Mouse (Mus musculus) naive thymus-derived CD4-positive, alpha-beta T cell, adult 2 months (primary cell): ENCODE results near the gene Ctsa.

ENCODE experiments used
- DNase-seq: peaks from one replicate; pipeline ENCODE4 v3.0.0-alpha.2; 2011; ENCODE audit warnings: low read depth

Ctsa gene

DNA sequence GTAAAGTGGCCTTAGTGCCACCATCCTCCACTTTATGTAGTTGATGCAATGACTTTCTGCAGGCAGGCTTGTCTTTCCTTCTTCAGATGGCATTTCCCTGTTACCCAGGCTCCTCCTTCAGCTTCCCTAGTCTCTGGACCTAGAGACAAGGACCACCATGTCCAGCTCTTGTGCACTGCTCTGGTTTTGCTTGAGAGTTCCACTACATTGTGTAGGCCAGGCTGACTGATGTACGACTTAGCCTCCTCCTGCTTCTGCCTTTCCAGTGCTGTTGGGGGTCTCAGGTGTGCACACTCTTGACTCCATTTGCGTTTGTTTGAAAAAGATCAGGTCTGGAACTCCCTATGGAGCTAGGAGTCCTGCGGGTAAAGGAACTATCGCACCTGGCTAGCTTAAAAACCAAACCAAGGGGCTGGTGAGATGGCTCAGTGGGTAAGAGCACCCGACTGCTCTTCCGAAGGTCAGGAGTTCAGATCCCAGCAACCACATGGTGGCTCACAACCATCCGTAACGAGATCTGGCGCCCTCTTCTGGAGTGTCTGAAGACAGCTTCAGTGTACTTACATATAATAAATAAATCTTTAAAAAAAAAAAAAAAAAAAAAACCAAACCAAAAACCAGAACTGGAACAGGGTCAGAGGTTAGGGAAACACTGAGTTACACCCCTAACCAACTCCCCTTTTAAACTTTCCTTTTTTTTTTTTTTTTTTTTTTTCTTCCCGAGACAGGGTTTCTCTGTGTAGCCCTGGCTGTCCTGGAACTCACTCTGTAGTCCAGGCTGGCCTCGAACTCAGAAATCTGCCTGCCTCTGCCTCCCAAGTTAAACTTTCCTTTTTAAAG is 44.9 kb downstream of the Ctsa start:
- peak; percentile 38 for DNase-seq

DNA sequence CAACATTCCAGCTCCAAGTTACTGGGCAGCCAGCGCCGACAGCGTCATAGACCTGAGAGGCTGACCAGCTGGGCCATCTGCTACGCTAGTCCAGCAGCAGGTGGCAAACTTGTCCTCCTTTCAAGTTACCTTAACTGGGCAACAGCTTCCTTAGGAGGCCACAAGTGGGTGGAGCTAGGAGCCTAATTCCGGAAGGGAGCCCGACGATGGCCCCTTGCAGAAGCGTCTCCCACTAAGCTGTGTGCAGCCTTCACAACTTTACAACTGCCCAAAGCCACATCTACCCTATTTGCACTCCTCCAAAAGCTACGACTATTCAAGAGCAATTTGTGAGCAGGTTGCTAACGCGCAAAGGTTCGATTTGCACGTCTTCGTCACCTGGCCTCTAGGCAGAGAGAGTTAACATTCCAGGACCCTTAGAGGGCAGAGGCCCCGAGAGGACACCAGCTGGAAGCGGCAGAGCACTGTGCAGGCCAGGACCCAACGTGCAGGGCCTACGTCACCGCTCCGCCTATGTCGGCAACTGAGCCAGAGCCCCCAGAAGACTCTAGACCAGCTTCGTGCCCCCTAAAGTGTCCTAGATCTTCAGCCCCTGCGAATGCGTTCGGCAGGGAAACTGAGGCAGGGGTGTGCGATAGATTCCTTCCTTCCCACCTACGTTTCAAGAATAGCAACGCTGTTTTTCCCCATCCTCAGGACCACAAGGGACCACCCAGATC is 46.0 kb downstream of the Ctsa start:
- DNase-seq = peak; percentile 74

DNA sequence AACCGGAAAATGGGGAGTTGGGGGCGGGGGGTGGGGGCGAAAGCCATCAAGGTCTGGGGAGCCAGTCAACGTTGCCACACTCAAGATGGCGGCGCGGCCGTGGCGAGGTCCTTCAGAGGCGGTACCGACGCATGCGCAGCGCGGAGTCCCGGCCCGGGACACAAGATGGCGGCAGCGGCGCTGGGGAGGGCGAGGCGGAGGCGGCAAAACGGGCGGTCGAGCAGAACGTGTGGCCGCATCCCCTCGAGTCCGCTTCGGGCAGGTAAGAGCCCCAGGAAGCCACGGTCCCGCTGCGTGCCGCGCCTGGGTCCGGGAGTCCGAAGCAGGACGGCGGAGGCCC is 46.5 kb downstream of the Ctsa start, which contains the start of gene Pcif1:
TSS of gene Pcif1 (plus strand) at position 77 of the 340 bp plus-strand sequence.
- peak; percentile 98 for DNase-seq

DNA sequence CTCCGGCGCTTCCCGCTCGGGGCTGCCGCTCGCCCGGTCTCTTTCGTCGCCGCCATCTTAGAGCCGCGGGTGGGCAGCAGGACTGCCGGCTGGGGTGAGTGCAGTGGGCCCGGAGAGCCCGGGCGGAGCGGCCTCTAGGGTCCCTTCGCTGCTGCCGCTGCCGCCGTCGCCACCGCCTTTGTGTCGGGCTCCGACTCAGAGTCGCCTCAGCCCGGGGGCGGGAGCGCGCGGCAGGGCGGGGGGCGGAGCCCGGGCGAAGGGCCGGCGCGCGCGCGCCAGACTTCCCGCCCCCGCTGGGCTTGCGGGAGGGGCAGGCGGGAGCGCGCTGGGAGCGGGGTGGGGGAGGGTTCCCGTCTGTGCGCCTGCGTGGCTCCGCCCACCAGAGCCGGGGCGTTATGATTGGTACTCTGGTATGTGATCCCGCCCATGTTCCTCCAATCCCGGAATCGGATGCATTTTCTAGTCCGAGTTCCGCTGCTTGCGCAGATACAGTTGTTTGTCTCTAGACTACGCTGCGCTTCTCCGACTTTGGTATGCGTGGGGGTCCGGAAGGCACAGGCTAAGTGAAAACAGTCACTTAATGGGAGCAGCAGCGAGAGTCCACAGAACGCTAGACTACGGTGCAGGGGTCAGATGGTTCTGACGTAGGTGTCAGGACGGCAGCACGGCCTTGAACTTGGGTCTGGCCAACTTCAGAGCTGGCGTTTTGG is 47.0 kb downstream of the Ctsa start:
- DNase-seq = peak; percentile 99

DNA sequence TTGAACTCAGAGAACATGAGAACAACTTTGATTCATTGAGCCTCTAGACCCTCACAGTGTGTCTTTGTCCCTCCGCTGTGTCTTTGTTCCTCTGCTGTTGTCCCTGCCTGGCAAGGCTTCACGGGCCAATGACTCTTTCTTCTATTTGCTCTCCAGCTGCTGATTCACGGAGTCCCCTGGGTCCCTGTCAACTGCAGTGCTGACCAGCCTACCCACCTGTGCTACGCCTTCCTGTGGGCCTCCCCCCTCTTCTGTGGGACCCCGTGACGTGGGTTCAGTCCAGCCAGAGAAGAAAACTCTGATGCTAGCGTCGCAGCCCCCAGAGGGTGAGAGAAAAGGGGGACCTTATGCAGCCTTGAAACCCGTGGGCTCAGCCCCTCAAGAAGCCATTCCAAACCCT is 49.9 kb downstream of the Ctsa start:
- no peak for DNase-seq

DNA sequence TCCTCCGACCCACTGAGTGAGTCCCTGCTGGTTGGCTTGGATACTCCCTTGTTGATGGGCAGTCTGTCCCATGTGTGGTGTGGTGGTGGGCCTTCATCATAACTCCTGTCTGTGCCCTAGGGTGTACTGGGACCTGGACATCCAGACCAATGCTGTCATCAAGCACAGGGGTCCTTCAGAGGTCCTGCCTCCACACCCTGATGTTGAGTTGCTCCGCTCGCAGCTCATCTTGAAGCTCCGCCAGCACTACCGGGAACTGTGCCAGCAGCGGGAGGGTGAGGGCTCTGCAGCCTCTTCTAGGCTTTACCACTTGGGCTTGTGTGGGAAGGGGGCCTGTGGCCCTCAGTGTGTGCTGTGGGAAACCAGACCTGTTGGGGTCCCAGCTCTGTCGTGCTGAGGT is 53.1 kb downstream of the Ctsa start:
- DNase-seq = no peak

DNA sequence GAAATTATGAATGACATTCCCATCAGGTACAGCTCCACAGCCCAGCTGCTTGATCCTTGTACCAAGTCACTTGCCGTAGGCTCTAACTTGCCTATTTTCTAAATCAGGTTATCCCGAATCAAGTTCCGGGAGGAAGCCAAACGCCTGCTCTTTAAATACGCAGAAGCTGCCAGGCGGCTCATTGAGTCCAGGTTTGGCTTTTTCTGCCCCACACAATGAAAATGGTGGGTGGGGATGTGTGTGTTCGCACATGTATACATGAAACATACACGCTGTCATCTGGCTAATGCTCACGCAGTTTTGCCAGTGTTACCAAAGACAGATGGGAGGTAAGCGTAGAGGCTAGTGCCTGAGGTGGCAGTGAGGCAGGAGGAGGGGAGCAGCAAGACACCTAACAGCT is 53.9 kb downstream of the Ctsa start:
- DNase-seq = no peak

DNA sequence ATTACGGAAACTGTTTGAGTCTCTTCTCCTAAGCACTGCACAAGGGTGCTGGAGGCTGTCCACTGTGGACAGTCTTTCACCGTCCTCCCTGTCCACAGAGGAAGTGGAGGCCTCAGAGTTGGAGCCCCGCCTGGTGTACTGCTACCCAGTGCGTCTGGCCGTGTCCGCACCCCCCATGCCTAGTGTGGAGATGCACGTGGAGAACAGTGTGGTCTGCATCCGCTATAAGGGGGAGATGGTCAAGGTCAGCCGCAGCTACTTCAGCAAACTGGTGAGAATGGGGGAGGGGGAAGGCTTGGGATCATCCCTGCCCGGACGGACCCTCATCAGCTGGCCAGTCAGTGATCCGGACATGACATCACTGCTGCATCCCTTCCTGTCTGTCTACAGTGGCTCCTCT is 56.3 kb downstream of the Ctsa start:
- no peak for DNase-seq

DNA sequence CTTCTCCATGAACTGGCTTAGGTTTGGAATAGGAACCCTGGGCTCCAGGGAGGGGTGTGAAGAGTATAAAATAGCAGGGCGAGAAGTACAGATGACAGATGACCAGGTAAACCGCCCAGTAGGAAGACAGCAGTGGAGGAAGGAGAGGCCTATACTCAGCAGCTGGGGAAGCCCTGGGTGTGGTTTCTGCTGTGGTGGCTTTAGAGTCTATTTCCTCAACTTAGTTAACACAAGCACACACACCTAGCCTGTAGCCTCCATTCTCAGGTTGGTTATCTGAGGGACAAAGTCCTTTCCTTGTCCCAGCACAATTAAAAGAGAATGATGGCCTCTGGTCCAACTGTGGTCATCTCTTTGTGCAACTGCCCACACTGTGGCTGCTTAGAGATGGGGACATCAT is 57.3 kb downstream of the Ctsa start:
- DNase-seq = no peak
